Mouse (Mus musculus) E14TG2a.4 (cell line): Measurements from ENCODE around the gene Cfap206.

Experiments used
- H3K27me3 ChIP-seq: 2 replicates; pipeline ENCODE4 v1.6.1; 2014; ENCODE audit warnings: low read length, control low read depth; ENCODE audit not compliant: insufficient read depth
- H3K36me3 ChIP-seq: 2 replicates; pipeline ENCODE4 v1.6.1; 2014; ENCODE audit warnings: low read length, control low read depth; ENCODE audit not compliant: insufficient read depth
- H3K4me1 ChIP-seq: replicated peaks from 2 replicates; pipeline ENCODE4 v1.6.1; 2014; ENCODE audit warnings: low read depth, low read length, control low read depth
- H3K4me3 ChIP-seq: replicated peaks from 2 replicates; pipeline ENCODE4 v1.5.1; 2014; ENCODE audit warnings: mild to moderate bottlenecking, low read length
- H3K9me3 ChIP-seq: 2 replicates; pipeline ENCODE4 v1.6.1; 2014; ENCODE audit warnings: low read length, control low read depth
- CTCF ChIP-seq: conservative IDR thresholded peaks from 2 replicates; pipeline ENCODE4 v1.5.1; 2014; ENCODE audit warnings: low read length
- NANOG ChIP-seq: IDR thresholded peaks from 2 replicates; pipeline ENCODE4 v1.6.1; 2014; ENCODE audit warnings: borderline replicate concordance, low read length, mixed read lengths
- POU5F1 ChIP-seq: IDR thresholded peaks from 2 replicates; pipeline ENCODE4 v1.6.1; 2014; ENCODE audit warnings: low read length, borderline replicate concordance

Cfap206 gene

DNA sequence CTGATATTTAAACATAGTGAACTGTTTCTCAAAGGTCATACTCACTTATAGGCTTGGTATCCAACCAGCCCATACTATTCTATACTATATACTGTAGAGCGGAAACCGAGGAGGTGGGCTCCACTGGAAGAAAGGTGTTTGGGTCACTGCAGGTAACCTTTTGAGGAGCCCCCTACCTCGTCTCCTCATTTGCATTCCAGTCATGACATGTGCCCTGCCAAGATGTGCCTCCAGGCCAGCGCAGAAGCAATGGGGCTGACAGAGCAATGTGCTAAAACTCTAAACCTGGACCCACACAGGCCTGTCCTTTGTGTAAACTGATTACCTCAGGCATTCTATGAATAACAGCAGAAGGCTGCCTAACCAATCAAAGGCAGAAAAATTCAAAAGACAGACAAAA lies 5.7 kb downstream of the Cfap206 start:
- Histone ChIP-seq H3K36me3 (no peaks in the 10 kb centered on the region), H3K4me1 (peaks cover 10% of the 10 kb centered on the region), H3K9me3 (peaks cover 11% of the 10 kb centered on the region), H3K4me3 (no peak overlapping the region), H3K27me3 (no peaks in the 10 kb centered on the region; the same call in 1 of the 2 replicates)
- TF ChIP-seq CTCF (no peak), POU5F1 (no peak), NANOG (no peak)

DNA sequence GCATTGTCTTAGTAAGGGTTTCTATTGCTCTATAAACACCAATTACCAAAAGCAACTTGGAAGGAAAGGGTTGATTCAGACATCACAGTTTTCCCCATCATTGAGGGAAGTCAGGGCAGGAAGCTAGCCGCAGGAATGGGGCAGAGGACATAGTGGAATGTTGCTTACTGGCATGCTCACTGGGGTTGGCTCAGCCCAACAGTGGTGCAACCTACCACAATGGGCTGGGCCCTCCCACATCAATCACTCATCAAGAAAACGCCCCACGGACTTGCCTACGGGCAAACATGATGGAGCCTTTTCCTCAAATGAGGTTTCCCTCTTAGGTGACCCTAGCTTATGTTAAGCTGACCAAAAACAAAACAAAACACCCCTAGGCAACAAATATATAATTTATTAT lies 6.8 kb downstream of the Cfap206 start:
- Histone ChIP-seq H3K36me3 (no peaks in the 10 kb centered on the region), H3K4me3 (no peak overlapping the region), H3K27me3 (no peaks in the 10 kb centered on the region; the same call in 1 of the 2 replicates), H3K9me3 (peaks cover 20% of the 10 kb centered on the region), H3K4me1 (peaks cover 10% of the 10 kb centered on the region)
- TF ChIP-seq POU5F1 (no peak), NANOG (no peak), CTCF (no peak)

DNA sequence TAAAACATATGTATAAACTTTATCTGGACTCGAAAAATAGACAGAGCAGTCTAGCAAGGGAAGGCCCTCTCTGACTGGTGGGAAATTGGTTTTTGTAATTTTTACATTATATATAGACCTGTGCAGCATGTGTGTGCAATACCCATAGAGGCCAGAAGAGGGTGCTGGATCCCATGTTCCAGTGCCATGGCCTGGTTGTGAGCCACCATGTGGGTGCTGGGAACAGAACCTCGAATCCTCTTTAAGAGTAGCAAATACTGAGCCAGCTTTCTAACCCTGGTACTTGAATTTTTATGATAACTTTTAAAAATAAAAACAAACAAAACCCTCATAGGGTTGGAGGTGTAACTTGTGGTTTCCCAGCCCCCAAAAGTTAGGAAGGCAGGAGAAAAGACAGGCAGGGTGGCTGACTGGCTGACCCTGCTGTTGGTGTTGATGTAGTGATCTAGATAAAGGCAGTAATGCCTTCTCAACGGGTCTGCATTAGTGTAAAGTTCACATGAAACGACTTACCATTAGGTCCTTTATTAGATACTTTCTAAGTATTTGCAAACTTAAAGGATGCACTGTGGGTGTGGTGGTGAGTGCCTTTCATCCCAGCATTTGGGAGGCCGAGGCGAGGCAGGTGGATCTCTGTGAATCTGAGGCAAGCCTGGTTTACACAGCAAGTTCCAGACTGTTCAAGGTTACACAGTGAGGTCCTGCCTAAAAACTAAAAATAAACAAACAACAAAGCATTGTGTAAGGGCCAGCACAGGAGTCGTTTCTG lies 9.7 kb downstream of the Cfap206 start:
- no peaks in the 10 kb centered on the region for H3K36me3 ChIP-seq
- peaks cover 29% of the 10 kb centered on the region for H3K9me3 ChIP-seq
- H3K27me3 ChIP-seq: no peaks in the 10 kb centered on the region
- peaks cover 10% of the 10 kb centered on the region for H3K4me1 ChIP-seq
- H3K4me3 ChIP-seq: no peak overlapping the region
- TF ChIP-seq POU5F1 (no peak), NANOG (peak; percentile 39; the same call in 1 of the 2 replicates), CTCF (peak; percentile 59)

DNA sequence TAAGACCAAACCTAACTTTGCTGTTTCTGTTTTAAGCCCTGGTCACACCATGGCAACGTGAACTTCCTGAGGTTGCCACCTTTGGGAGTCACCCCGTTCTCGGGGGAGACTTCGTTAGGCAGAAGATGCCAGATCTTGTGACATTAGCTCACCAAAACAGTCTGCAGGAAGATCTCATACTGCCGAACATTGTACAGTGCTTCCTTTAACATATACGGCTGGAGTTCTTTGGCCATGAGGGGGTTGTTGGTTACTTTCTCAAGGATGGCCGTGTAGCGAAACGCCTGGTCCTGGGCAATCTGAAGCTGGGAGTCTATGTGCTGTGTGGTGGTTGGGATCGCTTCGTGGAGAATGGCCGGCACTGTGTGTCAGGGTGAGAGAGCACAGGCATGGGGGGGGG lies 10.6 kb downstream of the Cfap206 start:
- no peak overlapping the region for H3K4me3 ChIP-seq
- H3K4me1 ChIP-seq: peaks cover 10% of the 10 kb centered on the region
- TF ChIP-seq CTCF (no peak), NANOG (no peak), POU5F1 (no peak)
- H3K36me3 ChIP-seq: no peaks in the 10 kb centered on the region
- H3K9me3 ChIP-seq: peaks cover 29% of the 10 kb centered on the region
- H3K27me3 ChIP-seq: no peaks in the 10 kb centered on the region

DNA sequence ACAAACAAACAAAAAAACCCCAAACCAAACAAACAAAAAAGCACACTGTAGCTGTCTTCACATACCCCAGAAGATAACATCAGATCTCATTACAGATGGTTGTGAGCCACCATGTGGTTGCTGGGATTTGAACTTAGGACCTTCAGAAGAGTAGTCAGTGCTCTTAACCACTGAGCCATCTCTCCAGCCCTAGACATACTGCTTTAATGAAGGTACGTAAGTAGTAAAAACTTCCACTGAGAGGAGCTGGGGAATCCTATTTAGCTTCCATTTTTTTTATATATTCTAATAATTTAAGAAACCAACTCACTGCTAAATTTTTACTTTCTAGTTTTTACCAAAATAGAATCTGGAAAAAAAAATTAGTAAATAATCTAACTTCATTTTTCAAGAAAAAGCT lies 14.9 kb downstream of the Cfap206 start:
- Histone ChIP-seq H3K9me3 (peaks cover 30% of the 10 kb centered on the region), H3K27me3 (no peaks in the 10 kb centered on the region), H3K4me1 (no peaks in the 10 kb centered on the region), H3K4me3 (no peak overlapping the region), H3K36me3 (no peaks in the 10 kb centered on the region)
- no peak for TF ChIP-seq NANOG
- no peak for TF ChIP-seq CTCF
- no peak for TF ChIP-seq POU5F1

DNA sequence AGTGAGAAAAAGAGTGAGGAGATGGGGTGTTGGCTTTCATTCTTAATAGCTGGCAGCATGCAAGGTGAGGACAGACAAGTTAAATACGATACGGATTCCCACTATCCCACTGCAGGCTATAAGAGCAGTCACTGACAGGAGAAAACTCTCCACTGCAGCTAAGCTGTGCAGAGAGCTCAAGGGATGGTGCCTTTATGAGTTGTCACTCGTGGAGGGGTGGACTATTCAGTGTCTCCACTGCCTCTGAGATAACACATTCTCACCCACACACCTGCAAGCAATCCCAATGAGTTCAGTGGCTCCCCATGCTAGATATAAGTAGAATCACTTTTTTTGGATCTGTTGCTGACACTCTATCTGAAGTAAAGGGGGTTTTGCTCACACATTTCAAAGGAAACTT lies 21.9 kb downstream of the Cfap206 start:
- TF ChIP-seq NANOG (no peak), POU5F1 (no peak), CTCF (no peak)
- H3K36me3 ChIP-seq: no peaks in the 10 kb centered on the region
- H3K27me3 ChIP-seq: no peaks in the 10 kb centered on the region; the same call in 1 of the 2 replicates
- H3K9me3 ChIP-seq: peaks cover 5% of the 10 kb centered on the region; the same call in 1 of the 2 replicates
- H3K4me1 ChIP-seq: no peaks in the 10 kb centered on the region
- no peak overlapping the region for H3K4me3 ChIP-seq

DNA sequence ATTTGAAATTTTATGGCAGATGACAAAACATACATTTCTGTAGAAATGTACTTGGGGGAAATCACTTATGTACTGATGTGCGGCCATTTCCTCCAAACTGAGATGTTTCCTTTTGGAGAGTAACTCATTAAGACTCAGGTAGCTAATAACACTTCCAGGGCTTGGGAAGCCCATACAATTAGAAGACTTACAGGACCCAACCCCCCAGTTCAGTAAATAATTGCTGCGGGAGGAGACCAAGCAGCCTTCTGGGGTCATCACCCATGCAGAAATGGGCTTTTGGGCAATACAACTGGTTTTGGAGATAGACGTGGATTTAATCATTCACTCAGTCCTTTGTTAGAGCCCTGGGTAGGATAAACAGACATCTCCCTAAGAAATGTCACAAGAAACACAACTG lies 22.8 kb downstream of the Cfap206 start:
- Histone ChIP-seq H3K27me3 (no peaks in the 10 kb centered on the region; the same call in 1 of the 2 replicates), H3K4me3 (no peak overlapping the region), H3K9me3 (peaks cover 5% of the 10 kb centered on the region; the same call in 1 of the 2 replicates), H3K36me3 (no peaks in the 10 kb centered on the region), H3K4me1 (no peaks in the 10 kb centered on the region)
- no peak for TF ChIP-seq NANOG
- TF ChIP-seq POU5F1: no peak
- TF ChIP-seq CTCF: no peak

DNA sequence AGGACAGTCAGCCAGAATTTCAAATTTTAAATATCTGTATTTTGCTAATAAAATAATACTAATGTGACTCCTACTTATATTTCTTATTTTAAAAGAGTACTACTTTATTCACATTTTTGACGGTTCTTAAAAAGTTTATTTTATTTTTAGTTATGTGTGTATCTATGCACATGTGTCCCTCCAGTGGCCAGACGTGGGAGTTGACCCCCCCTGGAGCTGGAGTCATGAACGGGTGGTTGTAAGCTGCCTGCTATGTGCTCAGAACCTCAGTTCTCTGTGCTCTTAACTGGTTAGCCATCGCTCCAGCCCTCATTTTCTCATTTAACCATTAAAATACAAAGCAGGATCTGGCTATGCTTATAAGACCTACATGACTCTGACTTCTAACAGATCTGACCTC lies 27.0 kb downstream of the Cfap206 start:
- Histone ChIP-seq H3K4me1 (no peaks in the 10 kb centered on the region), H3K27me3 (no peaks in the 10 kb centered on the region; the same call in 1 of the 2 replicates), H3K9me3 (no peaks in the 10 kb centered on the region), H3K36me3 (no peaks in the 10 kb centered on the region), H3K4me3 (no peak overlapping the region)
- TF ChIP-seq POU5F1: no peak
- TF ChIP-seq CTCF: no peak
- TF ChIP-seq NANOG: no peak

DNA sequence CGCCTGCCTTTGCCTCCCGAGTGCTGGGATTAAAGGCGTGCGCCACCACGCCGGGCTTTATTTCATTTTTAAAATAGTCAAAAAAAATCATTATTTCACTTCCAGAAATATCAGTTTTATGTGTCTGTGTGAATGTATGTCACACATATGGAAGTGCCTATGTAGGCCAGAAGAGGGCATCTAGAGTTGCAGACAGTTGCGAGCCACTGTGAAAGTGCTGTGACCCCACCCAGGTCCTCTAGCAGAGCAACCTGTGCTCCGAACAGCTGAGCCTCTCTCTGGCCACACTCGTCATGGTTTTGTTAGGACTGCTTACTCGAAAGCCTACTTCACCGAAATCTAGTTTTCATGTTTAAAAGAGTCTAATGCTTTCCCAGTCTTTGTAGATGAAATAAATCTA lies 27.8 kb downstream of the Cfap206 start:
- H3K9me3 ChIP-seq: no peaks in the 10 kb centered on the region
- no peaks in the 10 kb centered on the region for H3K36me3 ChIP-seq
- no peak overlapping the region for H3K4me3 ChIP-seq

More for the DNA sequence above, 27.8 kb downstream of the Cfap206 start:
- Histone ChIP-seq H3K4me1 (no peaks in the 10 kb centered on the region), H3K27me3 (no peaks in the 10 kb centered on the region; the same call in 1 of the 2 replicates)
- no peak for TF ChIP-seq NANOG
- TF ChIP-seq CTCF: no peak
- no peak for TF ChIP-seq POU5F1
